Mouse (Mus musculus) midbrain, embryonic 15.5 days (tissue): ENCODE results near the gene Pipox. TPM values are rescaled to one million over a fixed set of nuclear protein-coding genes. Genes with fewer than 3 reads are reported as not detected.
A peak's percentile ranks its signal among the peaks of the same experiment; 100 is the strongest.

Source experiments
- ATAC-seq: fragments of 200-750 bp; cut with Nextera tagmentation; replicated peaks from 2 replicates; pipeline ENCODE4 v1.8.0; 2017; ENCODE audit warnings: moderate TSS enrichment
- H3K27ac ChIP-seq: fragments of 300-500 bp; sonication (generic); 2 replicates; pipeline ENCODE4 v1.5.1; 2015; ENCODE audit warnings: mild to moderate bottlenecking, inconsistent platforms
- H3K27me3 ChIP-seq: fragments of 300-500 bp; sonication (generic); replicated peaks from 2 replicates; pipeline ENCODE4 v1.6.1; 2015; ENCODE audit warnings: inconsistent platforms
- H3K36me3 ChIP-seq: fragments of 300-500 bp; sonication (generic); replicated peaks from 2 replicates; pipeline ENCODE4 v1.6.1; 2015; ENCODE audit warnings: inconsistent platforms
- H3K4me1 ChIP-seq: fragments of 300-500 bp; sonication (generic); 2 replicates; pipeline ENCODE4 v1.6.1; 2015; ENCODE audit warnings: inconsistent platforms
- H3K4me2 ChIP-seq: fragments of 300-500 bp; sonication (generic); 2 replicates; pipeline ENCODE4 v1.6.1; 2015; ENCODE audit warnings: inconsistent platforms, mild to moderate bottlenecking, moderate library complexity
- H3K4me3 ChIP-seq: fragments of 300-500 bp; sonication (generic); 2 replicates; pipeline ENCODE4 v1.5.1; 2015; ENCODE audit warnings: mild to moderate bottlenecking, inconsistent platforms
- H3K9ac ChIP-seq: fragments of 300-500 bp; sonication (generic); 2 replicates; pipeline ENCODE4 v1.6.1; 2015; ENCODE audit warnings: mild to moderate bottlenecking, inconsistent platforms
- H3K9me3 ChIP-seq: fragments of 300-500 bp; sonication (generic); 2 replicates; pipeline ENCODE4 v1.6.1; 2016; ENCODE audit warnings: inconsistent platforms
- WGBS: fragments of 180-500 bp; shearing (Covaris S2); methylation state at CpG from one replicate; pipeline ENCODE4 v1.1.7; 2015; ENCODE audit warnings: mixed read lengths; 5-methylcytosine and 5-hydroxymethylcytosine counted together
- polyA plus RNA-seq: library from polyadenylated mRNA; unstranded; fragments of >200 nt; fragmentation: Nextera tagmentation; extraction: Ambion mirVana; gene quantifications from 2 replicates; pipeline ENCODE4 v1.2.1, GENCODE M21; 2015

The Pipox gene
- polyA plus RNA-seq, 1 experiment from 2014 or later: 5.7 TPM

GRCm38 (mm10) chr11:77851483-77852010, 42.3 kb downstream of the Pipox start:
- Histone ChIP-seq H3K36me3 (peaks cover 16% of the 10 kb centered on the region), H3K4me2 (peak overlapping the region; percentile 34; the same call in 1 of the 2 replicates), H3K27ac (peak overlapping the region; percentile 90), H3K4me3 (no peak overlapping the region), H3K4me1 (peaks cover 81% of the 10 kb centered on the region), H3K9me3 (no peaks in the 10 kb centered on the region), H3K9ac (0 out of 2 replicates have a peak overlapping the region, but pooled peaks have one; percentile 21), H3K27me3 (no peaks in the 10 kb centered on the region)
- WGBS: 38% methylated on average over 6 of the region's 6 CpGs
- peak; percentile 21 for ATAC-seq

GRCm38 (mm10) chr11:77850401-77851244, 43.3 kb downstream of the Pipox start:
- peak overlapping the region; percentile 90 for H3K27ac ChIP-seq
- peaks cover 25% of the 10 kb centered on the region for H3K36me3 ChIP-seq
- H3K4me2 ChIP-seq: peak overlapping the region; percentile 34
- H3K4me3 ChIP-seq: peak overlapping the region; percentile 3
- peaks cover 71% of the 10 kb centered on the region for H3K4me1 ChIP-seq
- H3K9ac ChIP-seq: peak overlapping the region; percentile 9
- H3K27me3 ChIP-seq: no peaks in the 10 kb centered on the region
- no peaks in the 10 kb centered on the region for H3K9me3 ChIP-seq
- WGBS: 18% methylated on average over 24 of the region's 24 CpGs
- peak; percentile 92 for ATAC-seq

DNA sequence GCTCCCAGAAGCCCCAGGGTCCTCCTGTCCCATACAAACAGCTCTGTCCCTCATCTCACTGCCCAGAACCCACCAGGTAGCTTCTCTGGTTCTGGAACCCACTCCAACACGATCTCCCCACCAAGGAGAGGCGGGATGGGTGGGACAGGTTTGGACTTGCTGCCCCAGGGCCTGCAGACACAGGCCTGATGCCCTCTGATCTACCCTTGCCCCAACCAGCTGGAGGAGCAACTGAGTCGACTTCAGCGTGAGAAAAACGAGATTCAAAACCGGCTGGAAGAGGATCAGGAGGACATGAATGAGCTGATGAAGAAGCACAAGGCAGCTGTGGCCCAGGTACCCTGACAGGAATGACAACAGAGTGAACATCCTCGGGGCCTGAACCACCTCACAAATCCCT, 44.7 kb downstream of the Pipox start:
- H3K27me3 ChIP-seq: no peaks in the 10 kb centered on the region
- H3K27ac ChIP-seq: peak overlapping the region; percentile 54
- no peaks in the 10 kb centered on the region for H3K9me3 ChIP-seq
- ATAC-seq: no peak
- H3K4me3 ChIP-seq: no peak overlapping the region
- H3K4me1 ChIP-seq: peaks cover 57% of the 10 kb centered on the region
- H3K9ac ChIP-seq: no peak overlapping the region
- no peak overlapping the region for H3K4me2 ChIP-seq
- peaks cover 33% of the 10 kb centered on the region for H3K36me3 ChIP-seq
- WGBS: 75% methylated on average over 7 of the region's 7 CpGs

DNA sequence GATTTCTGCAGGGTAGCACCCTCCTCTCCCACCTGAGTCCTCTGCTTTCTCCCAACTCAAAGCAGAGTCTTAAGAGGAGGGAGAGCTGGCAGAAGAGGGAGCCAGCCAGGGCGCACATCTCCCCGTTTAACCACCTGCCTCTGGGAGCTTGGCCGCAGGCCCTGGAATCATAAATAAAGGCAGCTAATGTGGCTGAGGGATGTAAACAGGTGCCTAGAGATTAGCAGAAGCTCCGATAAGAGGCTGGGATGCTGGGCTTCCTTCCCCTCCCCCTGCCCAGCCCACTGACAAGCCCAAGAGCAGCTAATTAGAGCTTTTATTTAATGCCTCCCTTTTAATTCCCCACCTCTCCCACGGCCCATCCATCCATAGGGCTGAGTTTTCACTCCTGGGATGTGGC, 45.8 kb downstream of the Pipox start:
- Histone ChIP-seq H3K9me3 (no peaks in the 10 kb centered on the region), H3K27ac (peak overlapping the region; percentile 54), H3K4me1 (peaks cover 52% of the 10 kb centered on the region), H3K4me3 (no peak overlapping the region), H3K4me2 (no peak overlapping the region), H3K36me3 (peaks cover 32% of the 10 kb centered on the region), H3K9ac (no peak overlapping the region), H3K27me3 (no peaks in the 10 kb centered on the region)
- ATAC-seq: no peak
- 22% methylated on average over 5 of the region's 5 CpGs for WGBS

DNA sequence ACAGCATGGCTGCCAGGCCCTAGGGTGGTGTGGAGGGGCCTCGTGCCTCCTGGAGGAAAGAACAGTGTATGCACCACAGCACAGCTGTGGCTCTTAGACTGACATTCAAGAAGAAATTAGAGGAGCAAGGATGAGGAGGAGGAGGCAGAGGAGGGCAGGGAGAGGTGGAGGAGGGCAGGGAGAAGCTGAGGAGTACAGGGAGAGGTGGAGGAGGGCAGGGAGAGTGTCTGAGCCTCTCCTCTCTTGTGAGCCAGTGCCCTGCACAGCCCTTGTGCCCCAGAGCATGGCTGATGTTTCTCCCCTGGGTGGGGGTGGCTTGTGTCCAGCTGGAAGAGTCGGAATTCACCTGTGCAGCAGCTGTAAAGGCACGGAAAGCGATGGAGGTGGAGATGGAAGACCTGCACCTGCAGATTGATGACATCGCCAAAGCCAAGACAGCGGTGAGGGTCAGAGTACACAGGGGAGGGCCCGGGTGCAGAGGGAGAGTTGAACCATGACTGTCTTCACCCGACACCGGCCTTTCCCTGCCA, 46.2 kb downstream of the Pipox start:
- Histone ChIP-seq H3K27me3 (no peaks in the 10 kb centered on the region), H3K4me1 (peaks cover 52% of the 10 kb centered on the region), H3K9me3 (no peaks in the 10 kb centered on the region), H3K4me3 (no peak overlapping the region), H3K27ac (peak overlapping the region; percentile 54), H3K9ac (no peak overlapping the region), H3K36me3 (peaks cover 37% of the 10 kb centered on the region), H3K4me2 (no peak overlapping the region)
- ATAC-seq: no peak
- WGBS: 54% methylated on average over 9 of the region's 9 CpGs

DNA sequence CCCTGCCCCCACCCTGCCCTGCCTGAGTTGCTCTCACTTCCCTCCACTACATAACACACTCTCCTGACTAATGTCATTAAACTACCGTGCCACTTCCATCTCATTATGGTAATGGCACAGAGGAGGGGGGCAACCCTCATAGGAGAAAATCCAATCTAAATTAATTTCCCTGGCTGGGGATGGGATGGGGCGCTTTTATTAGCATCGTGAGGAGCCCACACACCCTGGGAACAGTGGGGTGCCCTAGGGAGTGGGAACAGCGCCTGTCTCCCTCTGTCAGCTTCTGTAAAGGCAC, 50.0 kb downstream of the Pipox start:
- Histone ChIP-seq H3K4me2 (no peak overlapping the region), H3K9me3 (no peaks in the 10 kb centered on the region), H3K27me3 (no peaks in the 10 kb centered on the region), H3K4me1 (peaks cover 19% of the 10 kb centered on the region), H3K9ac (no peak overlapping the region), H3K27ac (no peak overlapping the region), H3K36me3 (peaks cover 36% of the 10 kb centered on the region), H3K4me3 (no peak overlapping the region)
- no peak for ATAC-seq
- WGBS: 42% methylated on average over 4 of the region's 4 CpGs

DNA sequence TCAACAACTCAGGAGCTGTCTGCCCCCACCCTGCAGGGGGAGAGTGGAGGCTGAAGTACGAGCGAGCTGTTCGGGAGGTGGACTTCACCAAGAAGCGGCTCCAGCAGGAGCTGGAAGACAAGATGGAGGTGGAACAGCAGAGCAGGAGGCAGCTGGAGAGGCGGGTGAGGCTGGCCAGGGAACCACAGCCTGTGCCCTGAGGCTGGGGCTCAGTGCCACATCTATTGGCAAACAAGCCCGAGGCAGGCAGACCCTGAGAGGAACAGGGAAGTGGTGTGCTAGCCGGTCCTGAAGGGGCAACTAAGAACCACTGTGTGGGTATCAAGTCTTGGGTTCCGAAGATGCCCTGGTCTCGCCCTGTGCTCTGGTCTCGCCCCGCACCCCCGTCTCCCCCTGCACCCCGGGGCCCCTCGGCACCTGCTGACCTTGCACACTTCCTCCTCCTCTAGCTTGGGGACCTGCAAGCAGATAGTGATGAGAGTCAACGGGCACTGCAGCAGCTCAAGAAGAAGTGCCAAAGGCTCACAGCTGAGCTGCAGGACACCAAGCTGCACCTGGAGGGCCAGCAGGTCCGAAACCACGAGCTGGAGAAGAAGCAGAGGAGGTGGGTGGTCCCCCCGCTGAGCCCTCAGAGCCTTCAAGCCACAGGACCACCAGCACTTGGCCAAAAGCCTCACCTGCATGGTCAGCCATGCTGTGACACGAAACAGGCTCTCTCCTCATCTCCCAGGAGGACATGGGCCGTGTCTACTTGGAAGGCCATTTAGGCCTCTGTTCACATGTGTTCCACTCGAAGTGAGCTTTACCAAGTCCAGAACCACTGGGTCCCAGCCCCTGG, 50.6 kb downstream of the Pipox start:
- ATAC-seq: no peak
- Histone ChIP-seq H3K27ac (no peak overlapping the region), H3K4me2 (no peak overlapping the region), H3K9ac (no peak overlapping the region), H3K9me3 (no peaks in the 10 kb centered on the region), H3K4me3 (no peak overlapping the region), H3K4me1 (peaks cover 13% of the 10 kb centered on the region), H3K36me3 (peaks cover 36% of the 10 kb centered on the region), H3K27me3 (no peaks in the 10 kb centered on the region)
- WGBS: 86% methylated on average over 21 of the region's 21 CpGs

DNA sequence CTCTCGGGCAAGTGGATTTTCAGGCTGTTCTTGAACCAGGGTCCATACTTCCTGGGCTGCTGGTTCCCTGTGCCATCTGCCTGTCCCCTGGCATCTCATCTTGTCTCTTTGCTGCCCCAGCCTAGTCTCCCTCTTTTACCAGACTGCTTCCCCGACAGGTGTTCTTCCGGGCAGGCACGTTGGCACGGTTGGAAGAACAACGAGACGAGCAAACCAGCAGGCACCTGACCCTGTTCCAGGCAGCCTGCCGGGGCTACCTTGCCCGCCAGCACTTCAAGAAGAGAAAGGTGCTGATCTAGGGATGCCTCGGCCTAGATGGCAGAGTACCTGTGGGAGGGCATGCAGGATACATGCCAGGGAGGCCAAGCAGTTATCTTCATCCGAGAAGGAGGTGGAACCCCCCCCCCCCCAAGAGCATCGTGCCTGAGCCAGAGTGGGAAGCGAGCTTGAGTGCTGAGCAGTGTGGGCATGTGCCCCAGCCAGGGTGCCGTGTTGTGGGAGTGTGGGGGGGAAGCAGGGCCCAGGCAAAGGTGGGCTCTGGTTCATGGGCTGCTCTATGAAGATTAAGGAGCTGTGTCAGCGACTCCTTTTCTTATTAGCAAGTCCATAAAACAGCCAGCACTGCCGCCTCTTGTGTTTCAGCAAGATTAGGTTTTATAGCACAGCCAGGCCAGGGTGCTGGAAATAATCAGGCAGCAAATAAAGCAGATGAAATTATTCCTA, 53.2 kb downstream of the Pipox start:
- H3K9ac ChIP-seq: no peak overlapping the region
- H3K27ac ChIP-seq: no peak overlapping the region
- H3K36me3 ChIP-seq: peaks cover 37% of the 10 kb centered on the region
- H3K27me3 ChIP-seq: no peaks in the 10 kb centered on the region
- no peaks in the 10 kb centered on the region for H3K4me1 ChIP-seq
- 86% methylated on average over 16 of the region's 16 CpGs for WGBS
- H3K9me3 ChIP-seq: no peaks in the 10 kb centered on the region
- no peak overlapping the region for H3K4me3 ChIP-seq
- ATAC-seq: no peak
- H3K4me2 ChIP-seq: no peak overlapping the region

DNA sequence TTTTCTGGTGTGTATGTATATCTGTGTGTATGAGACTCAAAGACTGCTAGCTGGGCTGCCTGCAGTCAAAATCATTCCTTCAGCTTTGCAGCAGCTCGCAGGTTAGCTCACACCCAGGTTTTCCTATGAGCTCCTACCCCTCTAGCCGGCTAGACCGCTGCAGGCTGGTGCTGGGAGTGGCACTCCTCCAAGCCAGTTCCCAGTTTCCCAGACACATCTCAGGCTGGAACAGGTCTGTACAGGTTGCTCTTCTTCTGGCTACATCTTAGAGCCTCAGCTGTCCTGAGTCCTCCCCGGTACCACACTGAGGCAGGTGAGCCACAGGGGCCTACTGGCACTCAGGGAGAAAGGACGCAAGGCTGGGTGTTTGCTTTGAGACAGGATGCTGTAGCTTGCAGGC, 56.0 kb downstream of the Pipox start:
- H3K9me3 ChIP-seq: no peaks in the 10 kb centered on the region
- no peak overlapping the region for H3K9ac ChIP-seq
- no peak overlapping the region for H3K4me3 ChIP-seq
- ATAC-seq: no peak
- no peak overlapping the region for H3K27ac ChIP-seq
- H3K36me3 ChIP-seq: peaks cover 25% of the 10 kb centered on the region
- H3K4me1 ChIP-seq: no peaks in the 10 kb centered on the region
- H3K27me3 ChIP-seq: no peaks in the 10 kb centered on the region
- WGBS: 82% methylated on average over 5 of the region's 5 CpGs
- no peak overlapping the region for H3K4me2 ChIP-seq

DNA sequence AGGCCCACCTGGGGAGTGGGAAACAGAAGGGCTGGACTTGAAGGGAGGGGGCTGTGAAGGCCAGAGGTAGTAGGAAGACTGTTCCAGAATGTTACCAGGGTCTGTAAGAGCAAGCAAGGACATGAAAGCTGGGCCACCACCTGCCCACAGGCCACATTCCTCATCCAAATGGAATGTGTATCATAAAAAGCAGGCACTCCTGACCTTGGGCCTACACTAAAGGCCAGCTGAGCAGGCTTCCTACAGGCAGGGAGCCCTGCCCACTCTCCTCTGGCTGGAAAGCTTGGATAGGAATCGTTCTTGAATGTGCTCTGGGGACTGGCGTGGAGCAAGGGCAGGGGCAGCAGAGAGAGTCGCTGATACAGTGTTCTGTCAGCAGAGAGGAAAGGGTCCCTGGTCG, 57.1 kb downstream of the Pipox start:
- ATAC-seq: no peak
- H3K9ac ChIP-seq: no peak overlapping the region
- H3K4me1 ChIP-seq: no peaks in the 10 kb centered on the region
- H3K4me2 ChIP-seq: no peak overlapping the region
- no peaks in the 10 kb centered on the region for H3K27me3 ChIP-seq
- H3K4me3 ChIP-seq: no peak overlapping the region
- H3K36me3 ChIP-seq: peaks cover 18% of the 10 kb centered on the region; the same call in 1 of the 2 replicates
- no peaks in the 10 kb centered on the region for H3K9me3 ChIP-seq
- 68% methylated on average over 4 of the region's 4 CpGs for WGBS
- no peak overlapping the region for H3K27ac ChIP-seq

- no peaks in the 10 kb centered on the region for H3K27me3 ChIP-seq
- H3K36me3 ChIP-seq: peaks cover 18% of the 10 kb centered on the region; the same call in 1 of the 2 replicates
- no peak overlapping the region for H3K9ac ChIP-seq
- no peak overlapping the region for H3K4me3 ChIP-seq
- ATAC-seq: no peak
- no peak overlapping the region for H3K4me2 ChIP-seq
- H3K9me3 ChIP-seq: no peaks in the 10 kb centered on the region
- WGBS: 53% methylated on average over 5 of the region's 5 CpGs
- no peak overlapping the region for H3K27ac ChIP-seq
- H3K4me1 ChIP-seq: no peaks in the 10 kb centered on the region
These were observed 57.6 kb downstream of the Pipox start for GRCm38 (mm10) chr11:77836290-77836689.

GRCm38 (mm10) chr11:77835109-77835508, 58.8 kb downstream of the Pipox start:
- Histone ChIP-seq H3K4me1 (0 out of 2 replicates have a peak, but pooled peaks cover 3% of the 10 kb centered on the region), H3K4me2 (no peak overlapping the region), H3K36me3 (peaks cover 18% of the 10 kb centered on the region; the same call in 1 of the 2 replicates), H3K27me3 (no peaks in the 10 kb centered on the region), H3K9me3 (no peaks in the 10 kb centered on the region), H3K27ac (no peak overlapping the region), H3K4me3 (no peak overlapping the region), H3K9ac (no peak overlapping the region)
- WGBS: 89% methylated on average over 3 of the region's 3 CpGs
- ATAC-seq: no peak
